Mouse (Mus musculus): ENCODE measurements around the gene Gngt2.

GRCm38 (mm10) chr11:95814101-95814500 lies 22.9 kb upstream of the Gngt2 start:
- no peak for TF ChIP-seq CTCF (IDR thresholded peaks at IDR 0.05; ENCODE audit: control insufficient read depth, insufficient read depth, insufficient replicate concordance, low read depth, low read length)
- no peak for TF ChIP-seq POLR2A (IDR thresholded peaks at IDR 0.05; ENCODE audit: control insufficient read depth, low read depth, low read length)

Data from testis, adult 2 months (tissue).